Mouse (Mus musculus): ENCODE measurements around the gene Rcan1.

DNA sequence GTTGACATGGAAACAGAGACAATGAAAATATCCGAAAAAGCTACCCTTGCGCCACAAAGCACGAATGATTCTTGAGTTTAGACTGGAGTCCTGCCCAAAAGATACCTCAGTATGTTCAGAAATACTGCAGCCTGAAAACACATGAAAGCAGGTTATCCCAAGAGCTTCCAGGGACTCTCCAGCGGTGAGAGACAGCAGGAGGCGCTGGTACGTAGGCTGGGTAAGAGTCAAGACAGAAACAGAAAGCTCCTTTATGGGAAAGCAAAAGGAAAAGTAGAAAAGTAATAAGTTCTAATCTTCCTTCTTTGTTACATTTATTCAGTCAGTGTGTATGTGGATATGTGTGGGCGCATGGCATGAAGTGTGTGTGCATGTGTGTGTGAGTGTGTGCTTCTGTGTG lies 16.7 kb downstream of the Rcan1 start:
- TF ChIP-seq GATA1 (IDR thresholded peaks at IDR 0.05; ENCODE audit: borderline replicate concordance, low read length) (no peak), FLI1 (IDR thresholded peaks at IDR 0.05; ENCODE audit: low read length) (no peak)
